Mouse (Mus musculus) liver, embryonic 15.5 days (tissue): ENCODE data around the gene Arhgef12. TPM values are rescaled to one million over a fixed set of nuclear protein-coding genes. Genes with fewer than 3 reads are reported as not detected.

Source experiments
- ATAC-seq: fragments of 200-750 bp; cut with Nextera tagmentation; 2 replicates; pipeline ENCODE4 v1.8.0; 2017; ENCODE audit warnings: moderate number of reproducible peaks, mild to moderate bottlenecking, moderate library complexity; ENCODE audit not compliant: insufficient read depth
- H3K27ac ChIP-seq: fragments of 300-500 bp; sonication (generic); replicated peaks from 2 replicates; pipeline ENCODE4 v1.5.1; 2015; ENCODE audit warnings: mild to moderate bottlenecking, inconsistent platforms
- H3K27me3 ChIP-seq: fragments of 300-500 bp; sonication (generic); 2 replicates; pipeline ENCODE4 v1.6.1; 2015; ENCODE audit warnings: mild to moderate bottlenecking, inconsistent platforms
- H3K36me3 ChIP-seq: fragments of 300-500 bp; sonication (generic); replicated peaks from 2 replicates; pipeline ENCODE4 v1.6.1; 2015; ENCODE audit warnings: moderate library complexity, mild to moderate bottlenecking, inconsistent platforms
- H3K4me1 ChIP-seq: fragments of 300-500 bp; sonication (generic); replicated peaks from 2 replicates; pipeline ENCODE4 v1.6.1; 2015; ENCODE audit warnings: inconsistent platforms
- H3K4me2 ChIP-seq: fragments of 300-500 bp; sonication (generic); 2 replicates; pipeline ENCODE4 v1.6.1; 2015; ENCODE audit warnings: moderate library complexity, mild to moderate bottlenecking, inconsistent platforms
- H3K4me3 ChIP-seq: fragments of 300-500 bp; sonication (generic); replicated peaks from 2 replicates; pipeline ENCODE4 v1.5.1; 2015; ENCODE audit warnings: mild to moderate bottlenecking, inconsistent platforms
- H3K9ac ChIP-seq: fragments of 300-500 bp; sonication (generic); 2 replicates; pipeline ENCODE4 v1.6.1; 2015; ENCODE audit warnings: moderate library complexity, mild to moderate bottlenecking, inconsistent platforms
- H3K9me3 ChIP-seq: fragments of 300-500 bp; sonication (generic); replicated peaks from 2 replicates; pipeline ENCODE4 v1.6.1; 2016; ENCODE audit warnings: inconsistent platforms
- WGBS: fragments of 180-500 bp; shearing (Covaris S2); methylation state at CpG from one replicate; pipeline ENCODE4 v1.1.7; 2015; ENCODE audit warnings: mixed read lengths; ENCODE audit not compliant: insufficient replicate concordance; 5-methylcytosine and 5-hydroxymethylcytosine counted together
- polyA plus RNA-seq: library from polyadenylated mRNA; unstranded; fragments of >200 nt; fragmentation: Nextera tagmentation; extraction: Ambion mirVana; gene quantifications from 2 replicates; pipeline ENCODE4 v1.2.1, GENCODE M21; 2015

Arhgef12 gene
- polyA plus RNA-seq, 1 experiment from 2014 or later = 6.1 TPM

DNA sequence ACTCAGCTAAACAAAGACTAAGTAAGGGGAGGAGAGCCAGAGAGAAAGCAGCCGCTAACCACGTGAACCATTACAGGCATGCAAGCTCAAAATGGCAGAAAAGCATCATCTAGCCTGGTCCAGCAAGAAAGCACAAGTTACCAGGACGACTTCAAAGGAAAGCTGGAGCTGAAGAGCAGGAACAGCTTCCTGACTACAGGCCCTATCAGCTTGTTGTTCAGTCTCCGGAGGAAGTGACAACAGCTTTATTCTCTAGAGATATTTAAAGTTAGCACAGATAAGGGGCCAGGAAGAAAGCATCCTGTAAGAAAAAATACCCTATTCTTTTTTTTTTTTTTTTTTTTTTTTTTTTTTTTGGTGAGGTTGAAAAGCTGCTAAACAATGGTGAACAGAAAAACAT is 8.1 kb downstream of the Arhgef12 start:
- no peak for ATAC-seq

GRCm38 (mm10) chr9:43097801-43098557 is 9.1 kb downstream of the Arhgef12 start:
- no peak for ATAC-seq
- Histone ChIP-seq H3K4me3 (no peak overlapping the region), H3K27ac (no peak overlapping the region), H3K27me3 (peaks cover 5% of the 10 kb centered on the region; the same call in 1 of the 2 replicates), H3K9me3 (no peaks in the 10 kb centered on the region), H3K4me1 (peaks cover 60% of the 10 kb centered on the region), H3K9ac (no peak overlapping the region), H3K4me2 (no peak overlapping the region), H3K36me3 (0 out of 2 replicates have a peak, but pooled peaks cover 6% of the 10 kb centered on the region)
- 69% methylated on average over 3 of the region's 3 CpGs for WGBS

More for the DNA sequence above, 8.1 kb downstream of the Arhgef12 start:
- Histone ChIP-seq H3K27me3 (peaks cover 9% of the 10 kb centered on the region; the same call in 1 of the 2 replicates), H3K4me2 (peak overlapping the region; percentile 2; the same call in 1 of the 2 replicates), H3K27ac (no peak overlapping the region), H3K9ac (no peak overlapping the region), H3K9me3 (no peaks in the 10 kb centered on the region), H3K36me3 (0 out of 2 replicates have a peak, but pooled peaks cover 6% of the 10 kb centered on the region), H3K4me1 (peaks cover 64% of the 10 kb centered on the region), H3K4me3 (0 out of 2 replicates have a peak overlapping the region, but pooled peaks have one; percentile 9)
- WGBS = 26% methylated on average over 4 of the region's 4 CpGs

GRCm38 (mm10) chr9:43096337-43096736 is 10.7 kb downstream of the Arhgef12 start:
- no peak overlapping the region for H3K4me2 ChIP-seq
- no peaks in the 10 kb centered on the region for H3K9me3 ChIP-seq
- H3K27me3 ChIP-seq = peaks cover 12% of the 10 kb centered on the region; the same call in 1 of the 2 replicates
- no peak overlapping the region for H3K27ac ChIP-seq
- H3K36me3 ChIP-seq = 0 out of 2 replicates have a peak, but pooled peaks cover 6% of the 10 kb centered on the region
- no peak overlapping the region for H3K9ac ChIP-seq
- no peak for ATAC-seq
- peaks cover 45% of the 10 kb centered on the region for H3K4me1 ChIP-seq
- no peak overlapping the region for H3K4me3 ChIP-seq

- Histone ChIP-seq H3K4me3 (no peak overlapping the region), H3K36me3 (0 out of 2 replicates have a peak, but pooled peaks cover 6% of the 10 kb centered on the region), H3K9me3 (no peaks in the 10 kb centered on the region), H3K27me3 (peaks cover 12% of the 10 kb centered on the region; the same call in 1 of the 2 replicates), H3K4me2 (no peak overlapping the region), H3K27ac (no peak overlapping the region), H3K4me1 (peaks cover 35% of the 10 kb centered on the region), H3K9ac (no peak overlapping the region)
- ATAC-seq = no peak
- 74% methylated on average over 4 of the region's 4 CpGs for WGBS
Observed at GRCm38 (mm10) chr9:43094828-43095227, 12.2 kb downstream of the Arhgef12 start.

DNA sequence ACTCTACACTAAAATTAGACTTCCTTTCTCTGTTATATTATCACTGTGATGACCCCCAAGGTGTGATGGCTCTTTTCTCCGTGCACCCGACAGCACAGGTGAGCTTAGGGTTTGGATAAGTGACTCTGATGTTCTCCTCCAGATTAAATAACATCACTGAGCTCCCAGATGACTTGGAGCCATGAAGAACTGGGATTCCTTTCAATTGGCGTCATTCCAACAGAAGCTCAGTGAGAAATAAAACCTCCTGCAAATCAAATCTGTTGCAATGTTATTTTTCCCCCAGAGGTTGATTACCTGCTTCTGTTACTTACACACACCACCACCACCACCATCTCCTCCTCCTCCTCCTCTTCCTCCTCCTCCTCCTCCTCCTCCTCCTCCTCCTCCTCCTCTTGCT is 13.2 kb downstream of the Arhgef12 start:
- no peak for ATAC-seq

GRCm38 (mm10) chr9:43085686-43086285 is 21.3 kb downstream of the Arhgef12 start:
- no peak overlapping the region for H3K9ac ChIP-seq
- no peak overlapping the region for H3K27ac ChIP-seq
- H3K4me2 ChIP-seq = no peak overlapping the region
- H3K4me3 ChIP-seq = no peak overlapping the region
- H3K27me3 ChIP-seq = peaks cover 23% of the 10 kb centered on the region
- no peaks in the 10 kb centered on the region for H3K9me3 ChIP-seq
- 74% methylated on average over 1 of the region's 1 CpGs for WGBS
- no peak for ATAC-seq
- peaks cover 5% of the 10 kb centered on the region; the same call in 1 of the 2 replicates for H3K4me1 ChIP-seq
- no peaks in the 10 kb centered on the region for H3K36me3 ChIP-seq

More for the DNA sequence above, 13.2 kb downstream of the Arhgef12 start:
- WGBS = 67% methylated on average over 3 of the region's 3 CpGs
- Histone ChIP-seq H3K27ac (no peak overlapping the region), H3K4me3 (no peak overlapping the region), H3K4me1 (peaks cover 29% of the 10 kb centered on the region), H3K9me3 (no peaks in the 10 kb centered on the region), H3K27me3 (peaks cover 12% of the 10 kb centered on the region; the same call in 1 of the 2 replicates), H3K4me2 (no peak overlapping the region), H3K9ac (no peak overlapping the region), H3K36me3 (0 out of 2 replicates have a peak, but pooled peaks cover 6% of the 10 kb centered on the region)

- ATAC-seq = no peak
- Histone ChIP-seq H3K4me2 (no peak overlapping the region), H3K9me3 (no peaks in the 10 kb centered on the region), H3K4me3 (no peak overlapping the region), H3K9ac (no peak overlapping the region), H3K36me3 (no peaks in the 10 kb centered on the region), H3K4me1 (peaks cover 5% of the 10 kb centered on the region; the same call in 1 of the 2 replicates), H3K27me3 (peaks cover 23% of the 10 kb centered on the region), H3K27ac (no peak overlapping the region)
- WGBS = 66% methylated on average over 7 of the region's 7 CpGs
Observed at GRCm38 (mm10) chr9:43084496-43085362, 22.3 kb downstream of the Arhgef12 start.

- H3K4me3 ChIP-seq = no peak overlapping the region
- no peaks in the 10 kb centered on the region for H3K9me3 ChIP-seq
- peaks cover 25% of the 10 kb centered on the region for H3K27me3 ChIP-seq
- no peaks in the 10 kb centered on the region for H3K36me3 ChIP-seq
- ATAC-seq = no peak
- peaks cover 5% of the 10 kb centered on the region for H3K4me1 ChIP-seq
- WGBS = 48% methylated on average over 7 of the region's 7 CpGs
- H3K4me2 ChIP-seq = no peak overlapping the region
- no peak overlapping the region for H3K27ac ChIP-seq
- H3K9ac ChIP-seq = no peak overlapping the region
Observed at GRCm38 (mm10) chr9:43083441-43084055, 23.5 kb downstream of the Arhgef12 start.

DNA sequence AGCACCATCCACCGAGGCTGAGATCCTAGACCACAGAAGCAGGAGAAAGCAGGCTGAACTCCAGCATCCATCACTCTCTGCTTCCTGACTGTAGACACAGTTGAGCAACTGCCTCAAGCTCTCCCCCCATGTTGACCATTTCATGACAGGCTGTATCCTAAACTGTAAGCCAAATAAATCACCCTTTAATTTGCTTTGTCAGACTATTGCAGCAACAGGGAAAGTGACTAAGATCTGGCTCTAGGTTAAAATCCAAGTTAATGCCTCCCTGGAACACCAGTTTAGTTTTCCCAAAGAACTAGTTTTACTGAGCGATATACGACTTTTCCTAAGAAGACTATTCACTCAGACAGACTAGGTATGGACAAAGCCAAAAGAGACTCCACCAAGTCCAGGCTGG is 28.3 kb downstream of the Arhgef12 start:
- Histone ChIP-seq H3K4me3 (no peak overlapping the region), H3K4me1 (no peaks in the 10 kb centered on the region; the same call in none of the 2 replicates), H3K36me3 (no peaks in the 10 kb centered on the region), H3K27ac (no peak overlapping the region), H3K9ac (no peak overlapping the region), H3K4me2 (no peak overlapping the region), H3K27me3 (peaks cover 10% of the 10 kb centered on the region), H3K9me3 (no peaks in the 10 kb centered on the region)
- 65% methylated on average over 3 of the region's 3 CpGs for WGBS
- no peak for ATAC-seq

DNA sequence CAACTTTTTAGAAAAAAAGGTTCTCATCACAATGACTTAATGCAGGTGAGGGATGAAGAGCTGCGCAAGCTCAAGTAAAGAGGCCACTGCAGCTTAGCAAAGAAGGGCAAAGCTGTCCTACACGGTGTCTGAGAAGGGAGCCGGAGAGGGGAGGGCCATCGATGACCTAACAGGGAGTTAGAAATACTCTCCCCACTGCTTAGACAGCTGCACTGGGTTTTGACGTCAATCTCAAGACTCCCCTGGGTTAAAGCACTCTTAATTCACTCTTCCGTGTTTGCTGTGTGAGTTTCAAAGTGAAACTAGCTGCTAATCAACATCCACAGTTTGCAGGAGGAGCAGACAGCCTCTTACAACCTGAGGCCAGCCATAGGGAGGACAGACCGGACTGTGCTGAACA is 30.9 kb downstream of the Arhgef12 start:
- 72% methylated on average over 7 of the region's 7 CpGs for WGBS
- no peak overlapping the region for H3K4me3 ChIP-seq
- H3K27ac ChIP-seq = no peak overlapping the region
- peaks cover 3% of the 10 kb centered on the region; the same call in 1 of the 2 replicates for H3K27me3 ChIP-seq
- H3K4me1 ChIP-seq = no peaks in the 10 kb centered on the region; the same call in 1 of the 2 replicates
- no peak overlapping the region for H3K9ac ChIP-seq
- no peaks in the 10 kb centered on the region for H3K36me3 ChIP-seq
- H3K9me3 ChIP-seq = no peaks in the 10 kb centered on the region
- no peak overlapping the region for H3K4me2 ChIP-seq
- ATAC-seq = no peak
